Comparison of ENCODE assay signal across 8 mouse cellular contexts in genomic region chr9:31279306-31279705, GRCm38 (mm10). TPM values are rescaled to one million over a fixed set of nuclear protein-coding genes. Genes with fewer than 3 reads are reported as not detected.
DNase-seq lines count a peak whose midpoint lies in the region; ATAC-seq and TF ChIP-seq lines count a peak whose summit lies in the region.

No protein-coding gene starts in this region.

- peak overlapping the region; percentile 81 for H3K4me2 ChIP-seq in lung, embryonic 14.5 days
- peak overlapping the region; percentile 74 for H3K4me2 ChIP-seq in embryonic facial prominence, embryonic 15.5 days (replicated peaks)
- H3K4me2 ChIP-seq in intestine, embryonic 16.5 days (ENCODE audit: low read depth, low read length) = peak overlapping the region; percentile 68
- peak overlapping the region; percentile 77 for H3K4me2 ChIP-seq in neural tube, embryonic 13.5 days

- no peaks in the 10 kb centered on the region for H3K36me3 ChIP-seq in lung, embryonic 14.5 days (ENCODE audit: insufficient read depth)
- no peaks in the 10 kb centered on the region for H3K36me3 ChIP-seq in embryonic facial prominence, embryonic 15.5 days
- H3K36me3 ChIP-seq in intestine, embryonic 16.5 days (ENCODE audit: control insufficient read depth, insufficient read depth, low read length) = no peaks in the 10 kb centered on the region
- H3K36me3 ChIP-seq in neural tube, embryonic 13.5 days = no peaks in the 10 kb centered on the region

- peaks cover 9% of the 10 kb centered on the region; the same call in 1 of the 2 replicates for H3K4me1 ChIP-seq in lung, embryonic 14.5 days (ENCODE audit: insufficient read depth)
- H3K4me1 ChIP-seq in embryonic facial prominence, embryonic 15.5 days = peaks cover 14% of the 10 kb centered on the region
- peaks cover 12% of the 10 kb centered on the region for H3K4me1 ChIP-seq in intestine, embryonic 16.5 days (ENCODE audit: control insufficient read depth, insufficient read depth, low read length)
- peaks cover 30% of the 10 kb centered on the region for H3K4me1 ChIP-seq in neural tube, embryonic 13.5 days (replicated peaks)

- no peak for TF ChIP-seq CTCF in lung, embryonic 14.5 days (IDR thresholded peaks at IDR 0.05; ENCODE audit: low read depth)

- peak overlapping the region; percentile 99 for H3K27ac ChIP-seq in lung, embryonic 14.5 days (ENCODE audit: low read depth)
- peak overlapping the region; percentile 98 for H3K27ac ChIP-seq in embryonic facial prominence, embryonic 15.5 days (replicated peaks)
- H3K27ac ChIP-seq in intestine, embryonic 16.5 days (ENCODE audit: low read length) = peak overlapping the region; percentile 99
- H3K27ac ChIP-seq in neural tube, embryonic 13.5 days (replicated peaks) = peak overlapping the region; percentile 100

- WGBS in lung, embryonic 14.5 days = 53% methylated on average over 2 of the region's 2 CpGs
- WGBS in embryonic facial prominence, embryonic 15.5 days = 56% methylated on average over 2 of the region's 2 CpGs
- WGBS in intestine, embryonic 16.5 days = 56% methylated on average over 2 of the region's 2 CpGs
- WGBS in neural tube, embryonic 13.5 days = 49% methylated on average over 2 of the region's 2 CpGs

- H3K4me3 ChIP-seq in lung, embryonic 14.5 days (ENCODE audit: low read depth, low read length) = peak overlapping the region; percentile 75
- H3K4me3 ChIP-seq in embryonic facial prominence, embryonic 15.5 days (replicated peaks) = peak overlapping the region; percentile 74
- peak overlapping the region; percentile 77 for H3K4me3 ChIP-seq in intestine, embryonic 16.5 days (ENCODE audit: low read length)
- peak overlapping the region; percentile 84 for H3K4me3 ChIP-seq in neural tube, embryonic 13.5 days

- DNase-seq in lung, embryonic 14.5 days = peak; percentile 19
- no peak for DNase-seq in lung, postnatal 10 days
- DNase-seq in c-Kit-positive CD71-positive TER-119-positive erythroid progenitor cells, embryonic 14.5 days (ENCODE audit: low spot score) = no peak
- DNase-seq in spleen, postnatal 36 days (ENCODE audit: low spot score in 2 of 2) = no peak
- DNase-seq in T-cell, adult 2 months (ENCODE audit: low spot score) = no peak

- ATAC-seq in lung, embryonic 14.5 days (ENCODE audit: insufficient read depth) = no peak
- no peak for ATAC-seq in embryonic facial prominence, embryonic 15.5 days (ENCODE audit: insufficient number of reproducible peaks, low FRiP score, low TSS enrichment, low read depth)
- no peak for ATAC-seq in intestine, embryonic 16.5 days
- no peak for ATAC-seq in neural tube, embryonic 13.5 days (ENCODE audit: low read depth)

- H3K27me3 ChIP-seq in lung, embryonic 14.5 days (ENCODE audit: insufficient read depth, low read length) = no peaks in the 10 kb centered on the region
- H3K27me3 ChIP-seq in embryonic facial prominence, embryonic 15.5 days = no peaks in the 10 kb centered on the region
- H3K27me3 ChIP-seq in intestine, embryonic 16.5 days (replicated peaks; ENCODE audit: control insufficient read depth, insufficient read depth, low read length) = no peaks in the 10 kb centered on the region
- H3K27me3 ChIP-seq in neural tube, embryonic 13.5 days = no peaks in the 10 kb centered on the region

- H3K9ac ChIP-seq in lung, embryonic 14.5 days = peak overlapping the region; percentile 98
- H3K9ac ChIP-seq in embryonic facial prominence, embryonic 15.5 days = peak overlapping the region; percentile 69; the same call in 1 of the 2 replicates
- peak overlapping the region; percentile 99 for H3K9ac ChIP-seq in intestine, embryonic 16.5 days (ENCODE audit: low read depth, low read length)
- peak overlapping the region; percentile 99 for H3K9ac ChIP-seq in neural tube, embryonic 13.5 days

- H3K9me3 ChIP-seq in lung, embryonic 14.5 days (ENCODE audit: low read depth, low read length) = no peaks in the 10 kb centered on the region
- no peaks in the 10 kb centered on the region for H3K9me3 ChIP-seq in embryonic facial prominence, embryonic 15.5 days (replicated peaks)
- H3K9me3 ChIP-seq in intestine, embryonic 16.5 days (ENCODE audit: control insufficient read depth, low read length) = no peaks in the 10 kb centered on the region
- H3K9me3 ChIP-seq in neural tube, embryonic 13.5 days = no peaks in the 10 kb centered on the region

RNA-seq across cellular contexts. Expression of gene Prdm10, which starts 1.0 kb away (rescaled TPM):
- polyA plus RNA-seq in lung, embryonic 14.5 days (2014; fragmentation: Nextera tagmentation; extraction: Ambion mirVana) = 5.7 and 6.7 TPM in 2 replicates
- polyA plus RNA-seq in embryonic facial prominence, embryonic 15.5 days (2015; fragmentation: Nextera tagmentation; extraction: Ambion mirVana) = 4.4 and 5.4 TPM in 2 replicates
- polyA plus RNA-seq in intestine, embryonic 16.5 days (2015; fragmentation: Nextera tagmentation; extraction: Ambion mirVana) = 3.5 and 4.2 TPM in 2 replicates
- polyA plus RNA-seq in neural tube, embryonic 13.5 days (2015; fragmentation: Nextera tagmentation; extraction: Ambion mirVana) = 6.1 and 7.5 TPM in 2 replicates
